Mouse (Mus musculus) C2C12 (cell line): Measurements from ENCODE around the gene Synj2bp. TPM values are rescaled to one million over a fixed set of nuclear protein-coding genes. Genes with fewer than 3 reads are reported as not detected.

Source experiments
- H3K27me3 ChIP-seq: one replicate; pipeline ENCODE4 v1.6.1; 2011; ENCODE audit not compliant: control insufficient read depth, insufficient read depth, insufficient read length
- H3K36me3 ChIP-seq: one replicate; pipeline ENCODE4 v1.6.1; 2011; ENCODE audit not compliant: control insufficient read depth, insufficient read depth
- H3K4me3 ChIP-seq: one replicate; pipeline ENCODE4 v1.5.1; 2011; ENCODE audit warnings: mild to moderate bottlenecking, control low read depth; ENCODE audit not compliant: poor library complexity, insufficient read depth, severe bottlenecking
- H3K79me2 ChIP-seq: one replicate; pipeline ENCODE4 v1.6.1; 2011; ENCODE audit not compliant: control insufficient read depth, insufficient read depth
- H3K79me3 ChIP-seq: one replicate; pipeline ENCODE4 v1.6.1; 2011; ENCODE audit warnings: low read depth, control low read depth
- H3ac ChIP-seq: one replicate; pipeline ENCODE3; 2011; ENCODE audit warnings: low read depth; ENCODE audit not compliant: control insufficient read depth, insufficient read length
- CEBPB ChIP-seq: IDR thresholded peaks from one replicate; pipeline ENCODE4 v1.6.1; 2011; ENCODE audit warnings: low read depth, mild to moderate bottlenecking, control low read depth, moderate library complexity
- CTCF ChIP-seq: IDR thresholded peaks from one replicate; pipeline ENCODE4 v1.5.1; 2011; ENCODE audit not compliant: control insufficient read depth, insufficient read depth, insufficient read length
- FOSL1 ChIP-seq: IDR thresholded peaks from one replicate; pipeline ENCODE4 v1.8.0; 2011; ENCODE audit warnings: mild to moderate bottlenecking, low read length; ENCODE audit not compliant: poor library complexity, insufficient read depth, severe bottlenecking
- MAX ChIP-seq: IDR thresholded peaks from one replicate; pipeline ENCODE4 v1.6.1; 2011; ENCODE audit warnings: mild to moderate bottlenecking, control low read depth
- MYOD1 ChIP-seq: IDR thresholded peaks from one replicate; pipeline ENCODE4 v1.6.1; 2011; ENCODE audit warnings: low read depth; ENCODE audit not compliant: control insufficient read depth, insufficient read length
- MYOG ChIP-seq: IDR thresholded peaks from one replicate; pipeline ENCODE4 v1.6.1; 2011; ENCODE audit not compliant: control insufficient read depth, insufficient read length; ENCODE audit errors: extremely low read depth
- USF1 ChIP-seq: IDR thresholded peaks from one replicate; pipeline ENCODE4 v1.6.1; 2011; ENCODE audit warnings: low read depth, mild to moderate bottlenecking, control low read depth, moderate library complexity
- long read RNA-seq, 2 experiments: library from polyadenylated mRNA; unstranded; transcript quantifications; one replicate each; pipeline ENCODE4 v2.0.0; 2019 to 2020
- polyA plus RNA-seq: library from polyadenylated mRNA; unstranded; fragments of >200 nt; fragmentation: generic; extraction: Trizol; gene quantifications from one replicate; pipeline ENCODE4 v1.2.1, GENCODE M21; 2012; ENCODE audit warnings: missing spikeins

Gene Synj2bp
- polyA plus RNA-seq: 9.2 TPM
- long read RNA-seq, experiment 1, full-length matches to known transcripts: 22 of 31 reads
- long read RNA-seq, experiment 1, partial matches to known transcripts: 1 of 31 reads
- long read RNA-seq, experiment 1, other reads (novel, unspliced or antisense): 8 of 31 reads
- long read RNA-seq, experiment 2, full-length matches to known transcripts: 88 of 89 reads
- long read RNA-seq, experiment 2, partial matches to known transcripts: 1 of 89 reads
- long read RNA-seq, experiment 2, other reads (novel, unspliced or antisense): 0 of 89 reads

GRCm38 (mm10) chr12:81532316-81533028, at the start of gene Synj2bp, which contains the start of gene Gm20498:
Gene Synj2bp, minus strand, starts transcription at chr12:81532911.
Gene Gm20498, minus strand, starts transcription at chr12:81532905.
- peaks cover 53% of the 10 kb centered on the region for H3K79me2 ChIP-seq
- peaks cover 44% of the 10 kb centered on the region for H3K79me3 ChIP-seq
- no peaks in the 10 kb centered on the region for H3K36me3 ChIP-seq
- peak within 1 kb of the TSS; percentile 95 for H3K4me3 ChIP-seq
- no peaks in the 10 kb centered on the region for H3K27me3 ChIP-seq
- TF ChIP-seq USF1 (no peak), MAX (peak; percentile 39), MYOG (no peak)
- H3ac ChIP-seq: peak within 1 kb of the TSS; percentile 61

- Histone ChIP-seq H3K36me3 (peaks cover 11% of the 10 kb centered on the region), H3ac (no peak within 1 kb of the TSS), H3K79me2 (no peaks in the 10 kb centered on the region), H3K79me3 (no peaks in the 10 kb centered on the region), H3K27me3 (no peaks in the 10 kb centered on the region), H3K4me3 (no peak within 1 kb of the TSS)
- TF ChIP-seq CTCF: no peak
- no peak for TF ChIP-seq FOSL1
Measured at GRCm38 (mm10) chr12:81568374-81568773, 35.7 kb upstream of the Synj2bp start, which contains the start of gene Adam21. Gene Adam21, minus strand, starts transcription at chr12:81568474.

- peaks cover 7% of the 10 kb centered on the region for H3K36me3 ChIP-seq
- no peak for TF ChIP-seq MYOG
- TF ChIP-seq CEBPB: no peak
- no peak for TF ChIP-seq CTCF
- no peak for TF ChIP-seq FOSL1
- no peak for TF ChIP-seq MAX
- no peak for TF ChIP-seq USF1
- TF ChIP-seq MYOD1: no peak
- H3K79me2 ChIP-seq: no peaks in the 10 kb centered on the region
- no peak overlapping the region for H3ac ChIP-seq
- no peaks in the 10 kb centered on the region for H3K79me3 ChIP-seq
- no peaks in the 10 kb centered on the region for H3K27me3 ChIP-seq
- H3K4me3 ChIP-seq: no peak overlapping the region
Measured at GRCm38 (mm10) chr12:81567931-81568330, 35.2 kb upstream of the Synj2bp start.

GRCm38 (mm10) chr12:81564173-81564572, 31.5 kb upstream of the Synj2bp start:
- Histone ChIP-seq H3K79me2 (no peaks in the 10 kb centered on the region), H3ac (no peak overlapping the region), H3K36me3 (no peaks in the 10 kb centered on the region), H3K27me3 (no peaks in the 10 kb centered on the region), H3K79me3 (no peaks in the 10 kb centered on the region), H3K4me3 (no peak overlapping the region)
- TF ChIP-seq MYOG (no peak), FOSL1 (no peak), CEBPB (no peak), USF1 (no peak), MAX (no peak), CTCF (no peak), MYOD1 (no peak)

- no peak for TF ChIP-seq CEBPB
- no peak for TF ChIP-seq USF1
- TF ChIP-seq CTCF: no peak
- no peak for TF ChIP-seq MYOG
- no peak for TF ChIP-seq MAX
- no peak for TF ChIP-seq FOSL1
- TF ChIP-seq MYOD1: no peak
- H3K27me3 ChIP-seq: no peaks in the 10 kb centered on the region
- no peak overlapping the region for H3K4me3 ChIP-seq
- no peaks in the 10 kb centered on the region for H3K79me2 ChIP-seq
- H3ac ChIP-seq: no peak overlapping the region
- H3K36me3 ChIP-seq: no peaks in the 10 kb centered on the region
- H3K79me3 ChIP-seq: no peaks in the 10 kb centered on the region
Measured at GRCm38 (mm10) chr12:81549286-81549685, 16.6 kb upstream of the Synj2bp start.
